Mouse (Mus musculus) T-helper 17 cell (primary cell): ENCODE measurements at regions not wholly inside any gene's neighbourhood (a gene's known extent, or its start where the extent isn't known, plus 50 kb on each side); places are given as distances from the start of the nearest gene placed in this dataset.

Experiments used
- in situ Hi-C, 2 experiments: fragments of 300-600 bp; cut with MboI, MseI; formaldehyde crosslinking; loops; 1 replicate in 1 of 2; 2 replicates in 1 of 2; pipeline ENCODE4 v1.15.1; 2025; ENCODE audit warnings: high pct_unique_total_duplicates in 2 of 2

DNA sequence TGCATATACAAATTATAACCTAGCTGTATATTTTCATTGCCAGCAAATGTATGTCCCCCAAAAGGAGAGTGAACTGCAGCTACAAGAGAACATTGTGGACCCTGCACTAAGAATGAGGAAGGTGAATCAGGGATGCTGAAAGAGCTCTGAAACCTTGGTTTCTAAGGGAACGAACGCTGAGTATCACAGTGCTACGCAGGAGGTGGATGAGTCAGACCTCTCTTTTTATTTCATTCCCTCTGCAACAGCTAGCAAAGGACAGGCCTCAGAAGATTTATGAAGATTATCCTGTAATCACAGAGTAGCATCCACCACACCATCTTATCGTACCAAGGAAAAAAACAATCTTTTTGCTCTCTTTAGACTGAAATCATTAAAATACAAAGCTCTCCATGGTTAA is 50.2 kb upstream of the Ube3a start:
- in situ Hi-C loops = loop anchor here (25.0 kb wide), 3 partner anchors 584 to 709 kb away; no protein-coding TSS in a partner anchor
